In the genomic region with DNA sequence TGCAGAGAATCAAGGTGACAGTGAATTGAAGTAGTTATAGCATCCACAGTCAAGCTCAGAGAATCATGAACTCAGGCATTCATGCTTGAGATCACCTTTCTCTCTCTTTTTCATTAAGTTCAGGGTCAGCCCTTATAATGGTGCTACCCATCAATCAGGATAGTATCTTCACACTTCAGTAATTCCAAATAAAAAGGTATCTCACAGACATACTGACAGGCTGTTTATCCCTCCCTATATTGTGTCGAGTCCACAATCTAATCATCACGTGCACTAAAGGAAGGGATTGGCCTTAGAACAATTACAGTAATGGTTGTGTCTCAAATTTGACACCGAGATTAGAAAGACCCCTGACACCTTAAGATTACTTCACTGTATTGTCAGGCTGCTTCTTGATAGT, we compare ENCODE assay signal across 18 mouse cellular contexts.
DNase-seq lines count a peak whose midpoint lies in the region; ATAC-seq and TF ChIP-seq lines count a peak whose summit lies in the region.
"Had no signal": no experiment of that assay in that cellular context is flagged by ENCODE, and none has a peak within 500 bp of the region (broad histone marks: within the 10 kb centered on the region; RNA-seq: fewer than 3 reads in every experiment).

No protein-coding gene starts in this region.

- TF ChIP-seq POLR2A in brain, embryonic 14.5 days (IDR thresholded peaks at IDR 0.05; ENCODE audit: borderline replicate concordance, extremely low read depth, insufficient read depth, insufficient read length, poor library complexity, severe bottlenecking), result no peak

- no peaks in the 10 kb centered on the region for H3K9me3 ChIP-seq in forebrain, embryonic 12.5 days
- H3K9me3 ChIP-seq in forebrain, embryonic 13.5 days (replicated peaks), result no peaks in the 10 kb centered on the region
- no peaks in the 10 kb centered on the region for H3K9me3 ChIP-seq in kidney, embryonic 15.5 days (replicated peaks)
- H3K9me3 ChIP-seq: embryonic facial prominence, embryonic 10.5 days; embryonic facial prominence, embryonic 12.5 days; forebrain, embryonic 10.5 days had no signal

- DNase-seq in kidney, postnatal 36 days, result no peak
- DNase-seq in brain, embryonic 14.5 days (ENCODE audit: low read depth), result peak; percentile 2
- DNase-seq: adrenal gland, adult 2 months; adrenal gland, postnatal 10 days; adrenal gland, postnatal 25 days; cerebellum, adult 11-12 months; cerebellum, adult 2 months; cerebellum, adult 9-10 months; cerebellum, postnatal 10 days; cerebellum, postnatal 25 days had no signal

- ATAC-seq in forebrain, embryonic 12.5 days (ENCODE audit: low FRiP score), result peak; percentile 71; the same call in 1 of the 2 replicates
- ATAC-seq in forebrain, embryonic 13.5 days, result no peak; the same call in 1 of the 2 replicates
- ATAC-seq in kidney, embryonic 15.5 days (replicated peaks; ENCODE audit: low FRiP score), result peak; percentile 56; the same call in 1 of the 2 replicates
- ATAC-seq in erythroid progenitor cell, adult 5-6 weeks (replicated peaks; ENCODE audit: low FRiP score, poor library complexity, severe bottlenecking), result no peak
- ATAC-seq: forebrain, embryonic 16.5 days had no signal

- H3K27ac ChIP-seq in forebrain, embryonic 12.5 days, result no peak overlapping the region
- no peak overlapping the region for H3K27ac ChIP-seq in forebrain, embryonic 13.5 days
- H3K27ac ChIP-seq in kidney, embryonic 15.5 days, result no peak overlapping the region
- H3K27ac ChIP-seq: embryonic facial prominence, embryonic 10.5 days; embryonic facial prominence, embryonic 12.5 days; forebrain, embryonic 10.5 days had no signal

- no peaks in the 10 kb centered on the region for H3K4me1 ChIP-seq in forebrain, embryonic 12.5 days
- no peaks in the 10 kb centered on the region for H3K4me1 ChIP-seq in forebrain, embryonic 13.5 days
- H3K4me1 ChIP-seq in kidney, embryonic 15.5 days, result no peaks in the 10 kb centered on the region
- H3K4me1 ChIP-seq: embryonic facial prominence, embryonic 10.5 days; embryonic facial prominence, embryonic 12.5 days had no signal

- no peak for TF ChIP-seq CTCF in brain, embryonic 14.5 days (IDR thresholded peaks at IDR 0.05; ENCODE audit: borderline replicate concordance, extremely low read depth, insufficient read depth, insufficient read length)

- H3K4me2 ChIP-seq in forebrain, embryonic 12.5 days, result no peak overlapping the region
- no peak overlapping the region for H3K4me2 ChIP-seq in forebrain, embryonic 13.5 days
- no peak overlapping the region for H3K4me2 ChIP-seq in kidney, embryonic 15.5 days
- H3K4me2 ChIP-seq: embryonic facial prominence, embryonic 12.5 days had no signal

- no peaks in the 10 kb centered on the region for H3K27me3 ChIP-seq in forebrain, embryonic 12.5 days
- H3K27me3 ChIP-seq in forebrain, embryonic 13.5 days, result no peaks in the 10 kb centered on the region
- no peaks in the 10 kb centered on the region for H3K27me3 ChIP-seq in kidney, embryonic 15.5 days
- H3K27me3 ChIP-seq: embryonic facial prominence, embryonic 12.5 days had no signal

- no peak overlapping the region for H3K4me3 ChIP-seq in forebrain, embryonic 12.5 days (replicated peaks)
- H3K4me3 ChIP-seq in forebrain, embryonic 13.5 days, result no peak overlapping the region
- H3K4me3 ChIP-seq in kidney, embryonic 15.5 days (replicated peaks), result no peak overlapping the region
- H3K4me3 ChIP-seq: embryonic facial prominence, embryonic 10.5 days; embryonic facial prominence, embryonic 12.5 days; forebrain, embryonic 10.5 days had no signal

- WGBS in forebrain, embryonic 12.5 days, result 22% methylated on average over 3 of the region's 3 CpGs
- 27% methylated on average over 3 of the region's 3 CpGs for WGBS in forebrain, embryonic 13.5 days
- WGBS in kidney, embryonic 15.5 days, result 34% methylated on average over 3 of the region's 3 CpGs

- H3K9ac ChIP-seq in forebrain, embryonic 12.5 days, result no peak overlapping the region
- H3K9ac ChIP-seq in forebrain, embryonic 13.5 days, result no peak overlapping the region
- no peak overlapping the region for H3K9ac ChIP-seq in kidney, embryonic 15.5 days
- H3K9ac ChIP-seq: embryonic facial prominence, embryonic 12.5 days had no signal

- no peaks in the 10 kb centered on the region for H3K36me3 ChIP-seq in forebrain, embryonic 12.5 days (replicated peaks)
- no peaks in the 10 kb centered on the region for H3K36me3 ChIP-seq in forebrain, embryonic 13.5 days (ENCODE audit: poor library complexity, severe bottlenecking)
- no peaks in the 10 kb centered on the region for H3K36me3 ChIP-seq in kidney, embryonic 15.5 days
- H3K36me3 ChIP-seq: embryonic facial prominence, embryonic 10.5 days; embryonic facial prominence, embryonic 12.5 days; forebrain, embryonic 10.5 days had no signal

Comparison
In these comparisons a context has a peak if more than half of its experiments do, and no peak if none do; other contexts are left out.
1. ATAC-seq: peak in forebrain, embryonic 12.5 days (single experiment) and kidney, embryonic 15.5 days (single experiment); none in forebrain, embryonic 13.5 days (single experiment) and erythroid progenitor cell, adult 5-6 weeks (single experiment).